Mouse (Mus musculus): ENCODE results near the gene Scn2a. TPM values are rescaled to one million over a fixed set of nuclear protein-coding genes. Genes with fewer than 3 reads are reported as not detected.
A peak's percentile ranks its signal among the peaks of the same experiment; 100 is the strongest.

The Scn2a gene
- polyA plus RNA-seq, 1 experiment from 2014 or later, result 5.5 TPM

- Histone ChIP-seq H3K9ac (ENCODE audit: low read depth, low read length) (no peak overlapping the region), H3K4me2 (ENCODE audit: low read depth, low read length) (no peak overlapping the region), H3K27me3 (replicated peaks; ENCODE audit: control insufficient read depth, insufficient read depth, low read length) (no peaks in the 10 kb centered on the region), H3K27ac (replicated peaks; ENCODE audit: low read depth, low read length) (no peak overlapping the region), H3K4me3 (ENCODE audit: low read depth, low read length) (no peak overlapping the region), H3K36me3 (ENCODE audit: control insufficient read depth, insufficient read depth, low read length) (no peaks in the 10 kb centered on the region), H3K4me1 (ENCODE audit: control insufficient read depth, insufficient read depth, low read length) (no peaks in the 10 kb centered on the region), H3K9me3 (ENCODE audit: control insufficient read depth, low read length) (no peaks in the 10 kb centered on the region)
- ATAC-seq (ENCODE audit: low read depth), result no peak
- 59% methylated on average over 4 of the region's 4 CpGs for WGBS
- DNase-seq (ENCODE audit: low spot score), result no peak
These were observed 59.0 kb downstream of the Scn2a start for GRCm38 (mm10) chr2:65679621-65680020.

- no peak overlapping the region for H3K4me3 ChIP-seq (ENCODE audit: low read depth, low read length)
- no peak overlapping the region for H3K4me2 ChIP-seq (ENCODE audit: low read depth, low read length)
- H3K4me1 ChIP-seq (ENCODE audit: control insufficient read depth, insufficient read depth, low read length), result no peaks in the 10 kb centered on the region
- no peaks in the 10 kb centered on the region for H3K9me3 ChIP-seq (ENCODE audit: control insufficient read depth, low read length)
- no peak overlapping the region for H3K9ac ChIP-seq (ENCODE audit: low read depth, low read length)
- H3K27me3 ChIP-seq (replicated peaks; ENCODE audit: control insufficient read depth, insufficient read depth, low read length), result no peaks in the 10 kb centered on the region
- no peak for ATAC-seq (ENCODE audit: low read depth)
- 52% methylated on average over 3 of the region's 3 CpGs for WGBS
- H3K27ac ChIP-seq (replicated peaks; ENCODE audit: low read depth, low read length), result no peak overlapping the region
- no peak for DNase-seq (ENCODE audit: low spot score)
- no peaks in the 10 kb centered on the region for H3K36me3 ChIP-seq (ENCODE audit: control insufficient read depth, insufficient read depth, low read length)
These were observed 64.6 kb downstream of the Scn2a start for GRCm38 (mm10) chr2:65685151-65685550.

GRCm38 (mm10) chr2:65690456-65691184, 70.0 kb downstream of the Scn2a start:
- Histone ChIP-seq H3K27ac (replicated peaks; ENCODE audit: low read depth, low read length) (no peak overlapping the region), H3K27me3 (replicated peaks; ENCODE audit: control insufficient read depth, insufficient read depth, low read length) (no peaks in the 10 kb centered on the region), H3K9ac (ENCODE audit: low read depth, low read length) (no peak overlapping the region), H3K4me3 (ENCODE audit: low read depth, low read length) (no peak overlapping the region), H3K36me3 (ENCODE audit: control insufficient read depth, insufficient read depth, low read length) (no peaks in the 10 kb centered on the region), H3K9me3 (ENCODE audit: control insufficient read depth, low read length) (no peaks in the 10 kb centered on the region), H3K4me2 (ENCODE audit: low read depth, low read length) (no peak overlapping the region), H3K4me1 (ENCODE audit: control insufficient read depth, insufficient read depth, low read length) (no peaks in the 10 kb centered on the region)
- DNase-seq (ENCODE audit: low spot score), result peak; percentile 58
- no peak for ATAC-seq (ENCODE audit: low read depth)
- 60% methylated on average over 6 of the region's 6 CpGs for WGBS

- 60% methylated on average over 3 of the region's 3 CpGs for WGBS
- no peaks in the 10 kb centered on the region for H3K27me3 ChIP-seq (replicated peaks; ENCODE audit: control insufficient read depth, insufficient read depth, low read length)
- no peak overlapping the region for H3K27ac ChIP-seq (replicated peaks; ENCODE audit: low read depth, low read length)
- ATAC-seq (ENCODE audit: low read depth) (no peak), DNase-seq (ENCODE audit: low spot score) (no peak)
- H3K9me3 ChIP-seq (ENCODE audit: control insufficient read depth, low read length), result no peaks in the 10 kb centered on the region
- no peak overlapping the region for H3K9ac ChIP-seq (ENCODE audit: low read depth, low read length)
- no peak overlapping the region for H3K4me3 ChIP-seq (ENCODE audit: low read depth, low read length)
- no peaks in the 10 kb centered on the region for H3K4me1 ChIP-seq (ENCODE audit: control insufficient read depth, insufficient read depth, low read length)
- H3K36me3 ChIP-seq (ENCODE audit: control insufficient read depth, insufficient read depth, low read length), result no peaks in the 10 kb centered on the region
- H3K4me2 ChIP-seq (ENCODE audit: low read depth, low read length), result no peak overlapping the region
These were observed 73.9 kb downstream of the Scn2a start for GRCm38 (mm10) chr2:65694485-65694884.

GRCm38 (mm10) chr2:65695061-65695460, 74.5 kb downstream of the Scn2a start:
- Histone ChIP-seq H3K27me3 (replicated peaks; ENCODE audit: control insufficient read depth, insufficient read depth, low read length) (no peaks in the 10 kb centered on the region), H3K27ac (replicated peaks; ENCODE audit: low read depth, low read length) (no peak overlapping the region), H3K9me3 (ENCODE audit: control insufficient read depth, low read length) (no peaks in the 10 kb centered on the region), H3K36me3 (ENCODE audit: control insufficient read depth, insufficient read depth, low read length) (no peaks in the 10 kb centered on the region), H3K4me2 (ENCODE audit: low read depth, low read length) (no peak overlapping the region), H3K4me1 (ENCODE audit: control insufficient read depth, insufficient read depth, low read length) (no peaks in the 10 kb centered on the region), H3K4me3 (ENCODE audit: low read depth, low read length) (no peak overlapping the region), H3K9ac (ENCODE audit: low read depth, low read length) (no peak overlapping the region)
- ATAC-seq (ENCODE audit: low read depth) (no peak), DNase-seq (ENCODE audit: low spot score) (no peak)
- 81% methylated on average over 7 of the region's 7 CpGs for WGBS

GRCm38 (mm10) chr2:65700246-65700645, 79.7 kb downstream of the Scn2a start:
- H3K27ac ChIP-seq (replicated peaks; ENCODE audit: low read depth, low read length), result no peak overlapping the region
- H3K9ac ChIP-seq (ENCODE audit: low read depth, low read length), result no peak overlapping the region
- no peak for DNase-seq (ENCODE audit: low spot score)
- no peaks in the 10 kb centered on the region for H3K36me3 ChIP-seq (ENCODE audit: control insufficient read depth, insufficient read depth, low read length)
- no peaks in the 10 kb centered on the region for H3K4me1 ChIP-seq (ENCODE audit: control insufficient read depth, insufficient read depth, low read length)
- no peaks in the 10 kb centered on the region for H3K27me3 ChIP-seq (replicated peaks; ENCODE audit: control insufficient read depth, insufficient read depth, low read length)
- no peak overlapping the region for H3K4me3 ChIP-seq (ENCODE audit: low read depth, low read length)
- ATAC-seq (ENCODE audit: low read depth), result no peak
- WGBS, result 88% methylated on average over 1 of the region's 1 CpGs
- no peak overlapping the region for H3K4me2 ChIP-seq (ENCODE audit: low read depth, low read length)
- no peaks in the 10 kb centered on the region for H3K9me3 ChIP-seq (ENCODE audit: control insufficient read depth, low read length)

- H3K4me3 ChIP-seq (ENCODE audit: low read depth, low read length), result no peak overlapping the region
- H3K4me2 ChIP-seq (ENCODE audit: low read depth, low read length), result no peak overlapping the region
- no peak overlapping the region for H3K27ac ChIP-seq (replicated peaks; ENCODE audit: low read depth, low read length)
- DNase-seq (ENCODE audit: low spot score) (no peak), ATAC-seq (ENCODE audit: low read depth) (no peak)
- no peaks in the 10 kb centered on the region for H3K9me3 ChIP-seq (ENCODE audit: control insufficient read depth, low read length)
- 89% methylated on average over 3 of the region's 3 CpGs for WGBS
- H3K4me1 ChIP-seq (ENCODE audit: control insufficient read depth, insufficient read depth, low read length), result no peaks in the 10 kb centered on the region
- H3K27me3 ChIP-seq (replicated peaks; ENCODE audit: control insufficient read depth, insufficient read depth, low read length), result no peaks in the 10 kb centered on the region
- no peaks in the 10 kb centered on the region for H3K36me3 ChIP-seq (ENCODE audit: control insufficient read depth, insufficient read depth, low read length)
- no peak overlapping the region for H3K9ac ChIP-seq (ENCODE audit: low read depth, low read length)
These were observed 80.6 kb downstream of the Scn2a start for GRCm38 (mm10) chr2:65701175-65701574.

- DNase-seq (ENCODE audit: low spot score), result no peak
- WGBS, result 87% methylated on average over 6 of the region's 6 CpGs
- no peak for ATAC-seq (ENCODE audit: low read depth)
These were observed 101.7 kb downstream of the Scn2a start for GRCm38 (mm10) chr2:65722219-65722800.

GRCm38 (mm10) chr2:65745400-65745799, 124.8 kb downstream of the Scn2a start:
- DNase-seq (ENCODE audit: low spot score) (no peak), ATAC-seq (ENCODE audit: low read depth) (no peak)
- Histone ChIP-seq H3K27ac (replicated peaks; ENCODE audit: low read depth, low read length) (no peak overlapping the region), H3K4me2 (ENCODE audit: low read depth, low read length) (no peak overlapping the region), H3K4me3 (ENCODE audit: low read depth, low read length) (no peak overlapping the region), H3K36me3 (ENCODE audit: control insufficient read depth, insufficient read depth, low read length) (no peaks in the 10 kb centered on the region), H3K27me3 (replicated peaks; ENCODE audit: control insufficient read depth, insufficient read depth, low read length) (no peaks in the 10 kb centered on the region), H3K4me1 (ENCODE audit: control insufficient read depth, insufficient read depth, low read length) (no peaks in the 10 kb centered on the region), H3K9me3 (ENCODE audit: control insufficient read depth, low read length) (no peaks in the 10 kb centered on the region), H3K9ac (ENCODE audit: low read depth, low read length) (no peak overlapping the region)
- 80% methylated on average over 5 of the region's 5 CpGs for WGBS

More at GRCm38 (mm10) chr2:65722219-65722800, 101.7 kb downstream of the Scn2a start:
- Histone ChIP-seq H3K9me3 (ENCODE audit: control insufficient read depth, low read length) (no peaks in the 10 kb centered on the region), H3K27ac (replicated peaks; ENCODE audit: low read depth, low read length) (no peak overlapping the region), H3K9ac (ENCODE audit: low read depth, low read length) (no peak overlapping the region), H3K4me2 (ENCODE audit: low read depth, low read length) (no peak overlapping the region), H3K36me3 (ENCODE audit: control insufficient read depth, insufficient read depth, low read length) (no peaks in the 10 kb centered on the region), H3K4me1 (ENCODE audit: control insufficient read depth, insufficient read depth, low read length) (no peaks in the 10 kb centered on the region), H3K27me3 (replicated peaks; ENCODE audit: control insufficient read depth, insufficient read depth, low read length) (no peaks in the 10 kb centered on the region), H3K4me3 (ENCODE audit: low read depth, low read length) (no peak overlapping the region)
